Mouse (Mus musculus): ENCODE data around the gene Krt26. TPM values are rescaled to one million over a fixed set of nuclear protein-coding genes. Genes with fewer than 3 reads are reported as not detected.

Krt26 gene
- not detected for total RNA-seq (2021)

- DNase-seq = no peak
- intact Hi-C loops (cut with DNase I) = no loop called here
These were observed at the start of gene Krt26 for GRCm38 (mm10) chr11:99337866-99338265. Gene Krt26, minus strand, starts transcription at chr11:99337966.

- intact Hi-C loops (cut with DNase I) = loop anchor here (10.0 kb wide), 1 partner anchor 619 kb away; no protein-coding TSS in a partner anchor
These were observed 48.3 kb upstream of the Krt26 start for GRCm38 (mm10) chr11:99385813-99386721.

GRCm38 (mm10) chr11:99379568-99379967, 41.8 kb upstream of the Krt26 start:
- peak; percentile 71 to 78 for DNase-seq
- intact Hi-C loops (cut with DNase I) = loop anchor here (1.0 to 2.0 kb wide), 2 partner anchors 195 to 903 kb away; no protein-coding TSS in a partner anchor

More at GRCm38 (mm10) chr11:99385813-99386721, 48.3 kb upstream of the Krt26 start:
- DNase-seq = peak; percentile 90 to 92

DNA sequence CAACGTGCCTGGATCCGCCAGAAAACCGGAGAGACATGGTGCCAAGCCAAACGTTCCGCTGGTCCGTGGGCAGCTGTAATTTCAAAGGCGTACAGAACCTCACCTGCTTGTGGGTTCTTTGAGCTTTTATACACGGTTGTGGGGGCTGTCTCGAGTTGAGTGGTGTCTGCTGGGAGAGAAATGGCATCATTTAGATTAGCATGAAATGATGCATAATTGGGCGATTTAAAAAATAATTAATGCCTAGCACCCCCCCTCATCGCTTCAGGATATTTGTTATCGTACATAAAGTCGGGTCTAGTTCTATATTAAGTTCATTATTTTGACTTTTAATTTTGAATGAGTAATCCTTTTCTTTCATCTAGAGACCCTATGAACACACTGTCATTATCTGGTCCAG, 37.0 kb upstream of the Krt26 start, which contains the start of gene Krt28:
Krt28 (minus strand) TSS at position 101 of the 400 bp plus-strand sequence.
- DNase-seq = no peak
- intact Hi-C loops (cut with DNase I) = no loop called here

DNA sequence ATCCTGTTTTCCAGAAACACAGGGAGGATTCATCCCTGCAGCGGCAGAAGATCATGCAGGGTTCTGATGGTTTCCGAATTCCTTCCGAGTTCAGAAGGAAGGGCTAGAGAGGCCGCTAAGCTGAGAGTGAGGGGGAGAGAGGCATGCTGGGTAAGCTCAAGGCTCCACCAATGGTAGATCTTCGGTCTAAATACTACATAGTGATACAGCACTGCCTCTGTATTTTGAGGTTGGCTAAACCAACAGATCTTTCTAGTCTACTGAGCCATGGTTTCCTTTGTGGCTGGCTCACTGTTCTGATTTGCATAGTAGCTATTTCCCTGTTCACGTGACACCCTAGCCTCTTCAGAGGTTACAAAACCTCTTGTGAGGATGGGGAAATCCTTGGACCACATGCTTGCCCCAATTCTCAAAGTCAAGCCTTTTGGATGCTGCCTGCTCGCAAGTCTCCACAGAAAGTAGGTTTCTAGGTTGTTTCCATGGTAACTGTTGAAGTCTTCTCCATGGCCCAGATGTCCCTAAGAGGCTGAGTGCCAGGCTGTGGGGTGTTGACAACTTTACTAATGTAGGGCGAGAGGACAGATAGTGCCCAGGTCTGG, 32.2 kb upstream of the Krt26 start:
- intact Hi-C loops (cut with DNase I) = no loop called here
- DNase-seq = no peak

- intact Hi-C loops (cut with DNase I) = no loop called here
- no peak for DNase-seq
These were observed 31.5 kb upstream of the Krt26 start for GRCm38 (mm10) chr11:99369229-99369628.

DNA sequence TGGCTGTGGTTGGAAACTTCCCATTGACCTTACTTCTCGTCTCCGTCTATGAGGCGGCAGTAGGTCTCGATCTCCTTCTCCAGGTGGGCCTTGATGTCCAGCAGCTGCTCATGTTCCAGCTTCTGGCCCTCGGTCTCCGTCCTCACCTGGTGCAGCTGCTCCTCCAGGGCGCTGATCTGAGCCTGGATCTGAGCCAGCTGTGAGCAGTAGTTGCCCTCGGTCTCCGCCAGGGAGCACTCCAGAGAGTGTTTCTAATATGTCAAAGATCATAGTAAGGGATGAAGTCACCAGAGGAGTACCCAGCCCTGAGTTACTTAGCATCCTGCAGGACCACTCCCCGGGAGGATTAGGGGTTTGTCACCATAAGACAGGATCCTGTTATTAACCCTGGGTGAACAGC, 29.0 kb upstream of the Krt26 start:
- DNase-seq = no peak
- intact Hi-C loops (cut with DNase I) = no loop called here

DNA sequence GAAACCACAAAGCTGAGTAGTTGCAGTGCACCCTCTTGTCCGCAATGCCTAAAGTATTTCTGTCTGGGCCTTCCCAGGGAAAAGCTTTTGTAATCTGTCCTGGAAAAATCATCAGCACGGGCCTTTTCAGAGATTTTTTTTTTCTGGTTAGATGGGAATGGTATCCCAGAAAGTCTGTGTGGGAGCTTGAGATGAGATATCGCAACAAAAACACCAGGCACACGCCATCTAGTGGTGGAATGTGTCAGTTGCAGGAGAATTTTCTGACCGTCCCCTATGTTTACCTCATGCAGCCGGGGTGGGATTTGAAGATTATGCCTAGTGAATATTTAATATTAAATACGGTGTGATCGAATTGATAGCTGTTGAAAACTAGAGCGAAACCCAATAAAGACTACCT, 26.6 kb upstream of the Krt26 start:
- no peak for DNase-seq
- intact Hi-C loops (cut with DNase I) = loop anchor here (2.0 kb wide), 1 partner anchor 54 kb away; no protein-coding TSS in a partner anchor

DNA sequence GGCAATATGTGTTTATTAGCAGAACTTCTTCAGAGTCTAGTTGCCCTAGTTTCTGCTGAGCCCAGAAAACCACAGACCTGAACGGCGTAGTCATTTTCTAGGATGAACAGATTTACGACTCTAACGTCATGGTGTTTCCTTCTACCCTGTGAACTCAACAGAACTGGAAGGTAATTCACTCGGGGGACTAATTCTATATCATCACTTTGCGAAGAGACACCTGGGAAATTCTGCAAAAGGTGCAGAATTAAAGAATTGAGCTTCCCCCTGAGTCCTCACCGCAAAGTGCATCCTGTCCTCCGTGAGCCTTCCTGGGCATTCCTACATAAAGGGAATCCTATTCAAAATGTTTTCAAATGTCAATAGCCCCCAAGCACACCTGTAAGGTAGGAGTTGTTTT, 23.7 kb upstream of the Krt26 start:
- intact Hi-C loops (cut with DNase I) = no loop called here
- no peak for DNase-seq

- intact Hi-C loops (cut with DNase I) = no loop called here
- no peak for DNase-seq
These were observed 13.2 kb upstream of the Krt26 start, which contains the start of gene Krt27 for GRCm38 (mm10) chr11:99351004-99351403. Gene Krt27, minus strand, starts transcription at chr11:99351104.

GRCm38 (mm10) chr11:99339299-99339847, 1.6 kb upstream of the Krt26 start:
- no peak for DNase-seq
- intact Hi-C loops (cut with DNase I) = no loop called here

- intact Hi-C loops (cut with DNase I) = no loop called here
- no peak for DNase-seq
These were observed 4.3 kb downstream of the Krt26 start for GRCm38 (mm10) chr11:99333426-99333825.

DNA sequence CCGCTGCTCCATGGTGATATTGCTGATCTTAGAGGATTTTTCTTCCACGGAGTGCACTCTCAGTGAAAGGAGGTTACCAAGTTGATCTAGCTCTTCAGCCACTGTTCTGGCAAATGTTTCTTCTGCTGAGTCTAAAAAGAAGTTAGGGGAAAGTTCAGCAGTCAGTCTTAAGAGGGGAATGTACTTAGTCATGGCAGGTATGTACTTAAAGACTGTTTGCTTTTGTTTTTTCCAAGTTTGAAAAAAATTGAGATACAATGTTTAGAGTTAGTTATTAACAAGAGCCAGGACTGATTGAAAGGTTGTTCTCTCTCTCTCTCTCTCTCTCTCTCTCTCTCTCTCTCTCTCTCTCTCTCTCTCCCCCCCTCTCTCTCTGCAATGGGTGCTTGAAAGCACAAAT, 8.1 kb downstream of the Krt26 start:
- no peak for DNase-seq
- intact Hi-C loops (cut with DNase I) = no loop called here

DNA sequence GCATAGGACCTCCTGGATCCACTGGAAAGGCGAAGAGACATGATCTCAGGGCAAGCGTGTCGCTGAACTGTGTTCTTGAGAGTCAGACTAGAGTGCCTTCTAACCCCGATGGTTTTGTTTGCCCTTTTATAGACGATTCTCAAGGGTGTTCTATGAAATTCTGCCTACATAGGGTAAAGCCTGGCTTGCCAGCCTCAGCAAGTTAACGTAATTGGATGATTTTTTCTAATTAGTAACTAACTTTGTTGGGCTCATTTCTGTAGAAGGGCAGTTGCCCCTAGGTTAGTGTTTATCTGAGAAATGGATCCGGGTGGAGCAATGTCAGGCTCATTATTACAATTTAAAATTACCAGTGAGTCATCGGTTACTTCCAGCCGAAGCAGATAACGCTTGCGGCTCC, 14.9 kb downstream of the Krt26 start, which contains the start of gene Krt25:
Krt25 (minus strand) TSS at position 101 of the 400 bp plus-strand sequence.
- intact Hi-C loops (cut with DNase I) = no loop called here
- no peak for DNase-seq

DNA sequence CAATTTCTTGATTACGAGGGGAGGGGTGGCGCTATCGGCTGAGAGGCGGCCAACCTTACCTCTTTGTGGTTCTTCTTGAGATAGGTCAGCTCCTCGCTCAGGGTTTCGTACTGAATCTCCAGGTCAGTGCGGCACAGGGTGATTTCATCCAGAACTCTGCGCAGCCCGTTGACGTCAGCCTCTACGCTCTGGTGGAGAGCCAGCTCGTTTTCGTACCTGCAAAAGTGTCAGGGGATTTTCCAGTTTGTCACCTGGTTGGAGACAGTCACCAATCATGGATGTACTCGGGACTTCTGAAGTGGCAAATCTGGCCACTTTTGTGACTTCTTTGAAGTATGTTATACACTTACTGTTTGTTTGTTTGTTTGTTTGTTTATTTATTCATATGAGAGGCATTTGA, 16.7 kb downstream of the Krt26 start:
- intact Hi-C loops (cut with DNase I) = no loop called here

GRCm38 (mm10) chr11:99319127-99319526, 18.6 kb downstream of the Krt26 start:
- intact Hi-C loops (cut with DNase I) = no loop called here
- DNase-seq = no peak

More for the DNA sequence above, 16.7 kb downstream of the Krt26 start:
- no peak for DNase-seq

GRCm38 (mm10) chr11:99316543-99316942, 21.2 kb downstream of the Krt26 start:
- intact Hi-C loops (cut with DNase I) = no loop called here
- DNase-seq = no peak

DNA sequence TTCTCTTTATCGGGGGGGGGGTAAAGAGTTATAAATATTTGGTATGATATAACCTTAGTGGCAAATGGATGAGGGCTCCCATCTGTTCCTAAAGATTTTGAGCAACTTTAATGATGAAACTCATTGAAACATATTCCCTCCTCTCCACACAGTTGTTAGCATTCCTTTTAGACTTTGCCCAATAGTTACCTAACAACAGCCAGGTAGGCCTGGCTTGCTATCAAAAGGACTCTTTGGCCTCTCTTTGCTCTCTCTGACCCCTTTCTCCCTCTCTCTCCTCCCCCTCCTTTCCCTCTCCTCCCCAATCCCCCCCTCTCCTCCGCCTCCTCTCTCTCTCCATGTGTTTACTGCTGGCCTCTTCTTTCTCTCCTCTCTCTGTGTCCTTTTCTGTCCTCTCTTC, 23.2 kb downstream of the Krt26 start:
- no peak for DNase-seq
- intact Hi-C loops (cut with DNase I) = no loop called here

DNA sequence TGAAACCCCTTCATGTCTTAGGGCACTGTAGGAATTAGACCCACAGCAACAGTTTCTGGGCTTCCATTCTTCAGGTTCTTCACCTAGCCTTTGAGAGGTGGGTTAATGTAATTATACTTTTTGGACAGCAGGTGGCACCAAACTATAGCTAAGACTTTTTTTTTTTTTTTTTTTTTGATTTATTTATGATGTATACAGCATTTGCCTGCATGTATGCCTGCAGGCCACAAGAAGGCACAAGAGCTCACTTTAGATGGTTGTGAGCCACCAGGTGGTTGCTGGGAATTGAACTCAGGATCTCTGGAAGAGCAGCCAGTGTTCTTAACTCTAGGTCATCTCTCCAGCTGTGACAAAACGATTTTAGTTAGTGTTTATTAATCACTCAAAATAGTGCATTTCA, 26.9 kb downstream of the Krt26 start:
- peak in 1 of 2 experiments; percentile 2 for DNase-seq

GRCm38 (mm10) chr11:99307579-99307978, 30.2 kb downstream of the Krt26 start:
- intact Hi-C loops (cut with DNase I) = loop anchor here (1.0 kb wide), 1 partner anchor 118 kb away; no protein-coding TSS in a partner anchor
- peak; percentile 43 to 67 for DNase-seq

More for the DNA sequence above, 26.9 kb downstream of the Krt26 start:
- intact Hi-C loops (cut with DNase I) = loop anchor here (2.0 kb wide), 1 partner anchor 54 kb away; no protein-coding TSS in a partner anchor

DNA sequence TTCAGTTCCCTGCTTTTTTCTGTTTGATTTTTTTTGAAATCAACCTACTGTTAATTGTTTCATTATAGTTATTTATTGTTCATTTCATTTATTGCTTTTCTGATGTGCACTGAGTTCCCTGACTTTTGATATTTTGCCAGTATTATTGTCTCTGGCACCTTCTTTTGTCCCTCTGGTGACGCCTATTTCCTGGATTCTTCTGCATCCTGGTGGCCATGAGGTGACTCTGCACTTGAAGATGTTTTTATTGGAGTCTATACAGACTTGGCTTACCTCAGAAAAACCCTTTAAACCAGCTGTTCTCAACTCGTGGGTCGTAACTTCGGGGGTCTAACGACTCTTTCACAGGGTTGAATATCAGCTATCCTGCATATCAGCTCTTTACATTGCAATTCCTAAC, 42.7 kb downstream of the Krt26 start:
- no peak for DNase-seq
- intact Hi-C loops (cut with DNase I) = no loop called here
